Mouse (Mus musculus): Measurements from ENCODE around the gene Kdm2a. TPM values are rescaled to one million over a fixed set of nuclear protein-coding genes. Genes with fewer than 3 reads are reported as not detected.

Kdm2a gene
- 73.3 and 90.3 TPM in 2 replicates for total RNA-seq (2017)

- ATAC-seq (replicated peaks; ENCODE audit: low read depth, poor library complexity, severe bottlenecking): 0 out of 2 replicates have a peak, but pooled peaks have one; percentile 5
These were observed at the start of gene Kdm2a for GRCm38 (mm10) chr19:4397798-4398629. Kdm2a (minus strand) TSS chr19:4398285.

- no peak for ATAC-seq (replicated peaks; ENCODE audit: low read depth, poor library complexity, severe bottlenecking)
These were observed 49.4 kb upstream of the Kdm2a start for GRCm38 (mm10) chr19:4447445-4447844.

GRCm38 (mm10) chr19:4446661-4447420, 48.8 kb upstream of the Kdm2a start:
- ATAC-seq (replicated peaks; ENCODE audit: low read depth, poor library complexity, severe bottlenecking): no peak

GRCm38 (mm10) chr19:4442408-4442807, 44.3 kb upstream of the Kdm2a start:
- ATAC-seq (replicated peaks; ENCODE audit: low read depth, poor library complexity, severe bottlenecking): peak; percentile 70

- no peak for ATAC-seq (replicated peaks; ENCODE audit: low read depth, poor library complexity, severe bottlenecking)
These were observed 43.6 kb upstream of the Kdm2a start for GRCm38 (mm10) chr19:4441621-4442161.

- peak; percentile 43 for ATAC-seq (replicated peaks; ENCODE audit: low read depth, poor library complexity, severe bottlenecking)
These were observed 43.1 kb upstream of the Kdm2a start for GRCm38 (mm10) chr19:4441090-4441591.

- ATAC-seq (replicated peaks; ENCODE audit: low read depth, poor library complexity, severe bottlenecking): no peak
These were observed 42.1 kb upstream of the Kdm2a start for GRCm38 (mm10) chr19:4440222-4440621.

GRCm38 (mm10) chr19:4439161-4439801, 41.2 kb upstream of the Kdm2a start, which contains the start of gene Rhod:
Rhod (minus strand) TSS chr19:4439432.
- ATAC-seq (replicated peaks; ENCODE audit: low read depth, poor library complexity, severe bottlenecking): no peak

GRCm38 (mm10) chr19:4438791-4439160, 40.7 kb upstream of the Kdm2a start:
- ATAC-seq (replicated peaks; ENCODE audit: low read depth, poor library complexity, severe bottlenecking): no peak

- ATAC-seq (replicated peaks; ENCODE audit: low read depth, poor library complexity, severe bottlenecking): peak; percentile 46
These were observed 39.8 kb upstream of the Kdm2a start for GRCm38 (mm10) chr19:4437886-4438285.

- no peak for ATAC-seq (replicated peaks; ENCODE audit: low read depth, poor library complexity, severe bottlenecking)
These were observed 38.2 kb upstream of the Kdm2a start for GRCm38 (mm10) chr19:4436254-4436653.

- no peak for ATAC-seq (replicated peaks; ENCODE audit: low read depth, poor library complexity, severe bottlenecking)
These were observed 36.9 kb upstream of the Kdm2a start for GRCm38 (mm10) chr19:4434999-4435398.

- ATAC-seq (replicated peaks; ENCODE audit: low read depth, poor library complexity, severe bottlenecking): no peak
These were observed 35.7 kb upstream of the Kdm2a start for GRCm38 (mm10) chr19:4433756-4434155.

- no peak for ATAC-seq (replicated peaks; ENCODE audit: low read depth, poor library complexity, severe bottlenecking)
These were observed 32.1 kb upstream of the Kdm2a start for GRCm38 (mm10) chr19:4430091-4430620.

GRCm38 (mm10) chr19:4425610-4426366, 27.7 kb upstream of the Kdm2a start:
- ATAC-seq (replicated peaks; ENCODE audit: low read depth, poor library complexity, severe bottlenecking): peak; percentile 78

GRCm38 (mm10) chr19:4423021-4423420, 24.9 kb upstream of the Kdm2a start:
- ATAC-seq (replicated peaks; ENCODE audit: low read depth, poor library complexity, severe bottlenecking): no peak

- ATAC-seq (replicated peaks; ENCODE audit: low read depth, poor library complexity, severe bottlenecking): no peak
These were observed 24.5 kb upstream of the Kdm2a start for GRCm38 (mm10) chr19:4422581-4422980.

- no peak for ATAC-seq (replicated peaks; ENCODE audit: low read depth, poor library complexity, severe bottlenecking)
These were observed 22.2 kb upstream of the Kdm2a start for GRCm38 (mm10) chr19:4420153-4420910.

GRCm38 (mm10) chr19:4419711-4420110, 21.6 kb upstream of the Kdm2a start:
- ATAC-seq (replicated peaks; ENCODE audit: low read depth, poor library complexity, severe bottlenecking): no peak
